Mouse (Mus musculus) bone marrow macrophage, adult 2 months (primary cell): Measurements from ENCODE around the gene Selenoh.

Experiments
- CTCF ChIP-seq: IDR thresholded peaks from 2 replicates; pipeline ENCODE4 v1.5.1; 2012; ENCODE audit warnings: low read depth, mild to moderate bottlenecking, low read length, moderate library complexity
- POLR2A ChIP-seq: IDR thresholded peaks from 2 replicates; pipeline ENCODE4 v1.6.1; 2012; ENCODE audit warnings: mild to moderate bottlenecking, low read depth, low read length, borderline replicate concordance

GRCm38 (mm10) chr2:84666081-84666480, 4.5 kb downstream of the Selenoh start:
- TF ChIP-seq POLR2A (no peak), CTCF (no peak)
